Mouse (Mus musculus): ENCODE measurements around the gene Ccdc120.
"Not testable (repeated sequence)": the region's sequence is repeated elsewhere in the genome, so short reads cannot be mapped to it uniquely, and the experiment has no call there.

Ccdc120 gene

GRCm38 (mm10) chrX:7745429-7745828 is 5.3 kb downstream of the Ccdc120 start:
- no peak for DNase-seq

- DNase-seq, result no peak
Observed at GRCm38 (mm10) chrX:7744940-7745339, 5.8 kb downstream of the Ccdc120 start.

DNA sequence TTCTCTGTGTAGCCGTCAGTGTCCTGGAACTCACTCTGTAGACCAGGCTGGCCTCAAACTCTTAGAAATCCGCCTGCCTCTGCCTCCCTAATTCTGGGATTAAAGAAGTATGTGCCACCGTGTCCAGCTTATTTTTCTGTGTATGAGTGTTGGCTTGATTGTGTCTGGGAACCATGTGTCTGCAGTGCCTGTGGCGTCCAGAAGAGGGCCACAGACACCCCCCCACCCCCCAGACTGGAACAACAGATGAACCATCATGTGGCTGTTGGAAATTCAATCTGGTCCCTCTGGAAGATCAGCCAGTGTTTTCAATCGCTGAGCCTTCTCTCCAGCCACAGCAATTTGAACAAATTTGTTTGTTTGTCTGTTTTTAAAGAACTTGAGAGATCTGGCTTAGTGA is 7.2 kb downstream of the Ccdc120 start:
- DNase-seq, result no peak

DNA sequence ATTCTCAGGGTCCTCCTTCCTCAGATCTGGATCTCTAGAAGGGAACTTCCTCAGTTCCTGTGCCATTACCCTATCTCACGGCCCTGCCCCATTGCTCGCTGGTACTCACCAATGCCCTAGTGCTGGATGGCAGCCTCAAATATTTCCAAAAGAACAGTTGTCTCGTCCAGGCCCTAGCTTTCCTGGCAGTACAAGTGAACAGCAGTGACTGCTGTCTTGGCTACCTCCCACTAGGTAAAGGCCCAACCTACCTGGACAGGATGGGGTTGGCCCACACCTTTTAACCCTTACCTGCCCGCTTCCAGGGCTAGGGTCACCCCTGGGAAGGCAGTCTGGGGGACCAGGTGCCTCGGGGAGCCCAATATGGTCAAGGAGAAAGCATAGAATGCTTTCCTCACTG is 9.6 kb downstream of the Ccdc120 start:
- no peak for DNase-seq

GRCm38 (mm10) chrX:7740082-7740819 is 10.5 kb downstream of the Ccdc120 start:
- DNase-seq, result no peak

- peak; percentile 12 for DNase-seq
Observed at GRCm38 (mm10) chrX:7739336-7740081, 11.2 kb downstream of the Ccdc120 start.

- peak; percentile 52 for DNase-seq
Observed at GRCm38 (mm10) chrX:7733571-7734156, 17.0 kb downstream of the Ccdc120 start.

GRCm38 (mm10) chrX:7728922-7729265 is 21.8 kb downstream of the Ccdc120 start:
- no peak for DNase-seq

- DNase-seq, result peak; percentile 88
Observed at GRCm38 (mm10) chrX:7728215-7728921, 22.3 kb downstream of the Ccdc120 start, which contains the start of gene Praf2. Gene Praf2 (plus strand): TSS chrX:7728439.

- DNase-seq, result no peak
Observed at GRCm38 (mm10) chrX:7727176-7727575, 23.5 kb downstream of the Ccdc120 start.

DNA sequence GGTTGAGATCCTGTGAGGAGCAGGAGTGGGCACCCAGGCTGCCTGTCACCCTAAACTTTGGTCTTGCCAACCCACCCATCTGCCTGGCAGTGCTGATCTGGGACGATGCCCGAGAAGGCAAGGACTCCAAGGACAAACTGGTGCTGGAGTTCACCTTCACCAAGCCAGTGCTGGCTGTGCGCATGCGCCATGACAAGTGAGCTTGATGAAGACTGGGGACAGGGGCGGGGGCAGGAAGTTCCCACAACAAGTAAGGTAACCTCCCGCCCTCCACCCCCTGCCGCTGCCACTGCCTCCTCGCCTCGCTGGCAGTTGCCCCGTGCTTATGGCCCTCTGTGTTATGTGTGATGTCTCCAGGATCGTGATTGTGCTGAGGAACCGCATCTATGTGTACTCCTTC is 24.9 kb downstream of the Ccdc120 start:
- DNase-seq, result no peak

DNA sequence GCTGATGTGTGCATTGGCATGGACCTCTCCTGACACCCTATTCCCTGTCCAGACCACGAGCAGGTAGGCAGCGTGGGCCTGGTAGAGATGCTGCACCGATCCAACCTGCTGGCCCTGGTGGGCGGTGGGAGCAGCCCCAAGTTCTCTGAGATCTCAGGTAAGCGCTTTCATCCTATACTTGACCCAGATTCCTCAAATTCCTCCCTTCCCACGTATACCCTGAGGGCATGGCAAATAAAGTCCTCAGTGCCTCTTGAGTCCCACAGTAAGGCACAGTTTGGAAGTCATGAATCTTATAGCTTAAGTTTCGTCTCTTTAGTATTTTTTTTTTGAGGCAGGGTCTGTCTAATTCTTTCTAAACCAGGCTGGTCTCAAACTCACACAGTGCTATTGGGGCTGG is 26.6 kb downstream of the Ccdc120 start:
- DNase-seq, result no peak

- no peak for DNase-seq
Observed at GRCm38 (mm10) chrX:7722691-7723090, 28.0 kb downstream of the Ccdc120 start.

- DNase-seq, result no peak
Observed at GRCm38 (mm10) chrX:7722282-7722611, 28.5 kb downstream of the Ccdc120 start.

GRCm38 (mm10) chrX:7721514-7722281 is 29.0 kb downstream of the Ccdc120 start, which contains the start of gene Gm45208:
Gene Gm45208 (plus strand): TSS chrX:7722245.
- peak; percentile 70 for DNase-seq

DNA sequence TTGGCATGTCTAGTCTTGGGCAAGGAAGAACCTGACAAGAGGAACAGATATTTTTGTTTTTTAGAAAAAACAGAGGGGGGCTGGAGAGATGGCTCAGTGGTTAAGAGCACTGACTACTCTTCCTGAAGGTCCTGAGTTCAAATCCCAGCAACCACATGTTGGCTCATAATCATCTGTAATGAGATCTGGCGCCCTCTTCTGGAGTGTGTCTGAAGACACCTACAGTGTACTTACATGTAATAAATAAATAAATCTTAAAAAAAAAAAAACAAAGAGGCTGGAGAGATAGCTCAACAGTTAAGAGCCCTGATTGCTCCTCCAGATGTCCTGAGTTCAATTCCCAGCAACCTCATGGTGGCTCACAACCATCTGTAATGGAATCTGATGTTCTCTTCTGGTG is 34.6 kb downstream of the Ccdc120 start:
- not testable (repeated sequence) for DNase-seq

DNA sequence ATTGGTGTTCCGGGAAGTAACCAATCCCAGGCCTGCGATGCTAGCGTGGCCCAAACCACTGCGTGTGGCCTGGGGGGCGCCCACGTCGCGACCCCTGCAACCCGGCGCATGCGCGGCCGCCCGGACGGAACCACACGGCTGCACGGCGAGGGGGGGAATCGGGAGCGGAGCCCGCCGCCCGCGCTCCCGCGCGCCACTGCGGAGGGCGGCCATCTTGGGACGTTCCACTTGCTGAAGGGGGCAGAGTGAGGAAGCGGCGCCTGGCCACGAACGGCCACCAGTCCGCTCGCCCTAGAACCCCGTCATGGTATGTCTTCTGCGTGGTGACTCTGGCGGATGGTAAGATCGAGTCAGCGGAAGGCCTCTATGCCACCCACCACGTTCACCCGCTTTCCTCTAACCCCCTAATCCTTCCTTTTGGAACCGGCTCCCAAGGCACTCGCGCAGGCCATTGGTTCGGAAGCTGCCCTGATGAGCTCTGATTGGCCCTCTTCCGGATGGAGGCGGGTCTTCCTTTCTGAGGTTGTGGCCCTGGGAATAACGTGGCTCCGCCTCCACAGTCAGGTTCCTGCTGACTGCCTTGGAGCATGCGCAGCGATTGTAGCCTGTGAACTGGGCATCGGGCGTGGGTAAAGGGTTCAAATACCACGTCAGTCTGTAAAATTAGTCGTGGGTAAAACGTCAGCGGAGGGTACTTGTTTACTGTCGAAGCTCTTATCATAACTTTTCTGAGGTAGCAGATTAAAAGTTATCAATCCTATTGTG is 36.4 kb downstream of the Ccdc120 start, which contains the start of gene Wdr45:
Wdr45 (plus strand) TSS at position 199 of the 765 bp plus-strand sequence.
- DNase-seq, result peak; percentile 95

DNA sequence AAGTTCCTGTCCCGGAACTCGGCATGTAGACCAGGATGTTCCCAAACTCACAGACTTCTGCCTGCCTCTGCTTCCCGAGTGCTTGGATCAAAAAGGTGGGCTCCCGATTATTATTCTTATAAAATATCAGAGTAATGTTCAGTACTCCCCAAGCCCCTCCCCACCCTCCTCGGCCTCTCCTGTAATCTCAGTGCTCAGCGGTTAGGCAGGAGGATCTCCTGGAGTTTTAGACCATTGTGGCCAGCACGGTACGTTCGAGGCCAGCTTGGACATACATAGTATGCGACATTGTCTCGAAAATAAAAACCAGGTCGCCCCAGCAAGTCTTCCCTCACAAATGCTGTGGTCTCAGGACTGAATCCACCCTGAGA is 37.0 kb downstream of the Ccdc120 start:
- not testable (repeated sequence) for DNase-seq

DNA sequence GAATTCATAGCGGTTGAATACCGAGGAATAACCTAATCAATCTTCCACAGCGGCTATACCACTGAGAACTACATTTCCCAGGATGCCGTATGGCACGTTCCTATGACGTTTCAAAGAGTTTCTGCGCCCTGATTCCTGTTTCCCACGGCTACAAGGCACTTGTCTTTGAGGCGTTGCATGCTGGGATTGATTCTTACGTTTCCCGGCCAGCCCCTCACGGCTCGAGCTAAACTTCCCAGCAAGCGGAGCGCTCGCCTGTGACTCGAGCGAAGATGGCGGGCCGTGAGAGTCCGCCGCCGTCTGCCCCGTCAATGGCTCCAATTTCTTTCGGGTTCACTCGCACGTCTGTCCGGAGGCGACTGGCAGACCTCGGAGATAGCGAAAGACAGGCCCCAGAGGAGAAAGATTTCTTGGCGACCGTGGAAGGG is 53.7 kb downstream of the Ccdc120 start, which contains the start of gene Gpkow:
Gpkow (plus strand) TSS at position 178 of the 428 bp plus-strand sequence.
- DNase-seq, result peak; percentile 92

DNA sequence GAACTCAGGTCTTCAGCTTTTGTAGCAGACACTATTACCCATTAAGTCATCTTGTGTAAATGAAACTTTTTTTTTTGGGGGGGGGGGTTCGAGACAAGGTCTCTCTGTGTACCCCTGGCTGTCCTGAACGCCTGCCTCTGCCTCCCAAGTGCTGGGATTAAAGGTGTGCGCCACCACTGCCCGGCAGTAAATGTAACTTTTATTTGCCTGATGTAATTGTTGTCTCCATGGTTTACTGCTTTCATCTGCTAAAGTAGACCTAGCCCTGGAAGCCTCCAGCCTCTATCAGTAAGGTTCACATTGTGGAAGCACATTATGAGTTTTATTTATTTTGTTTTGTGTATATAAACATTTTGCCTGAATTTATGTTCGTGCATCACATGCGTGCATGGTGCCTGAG is 54.2 kb downstream of the Ccdc120 start:
- no peak for DNase-seq

- no peak for DNase-seq
Observed at GRCm38 (mm10) chrX:7692862-7693261, 57.8 kb downstream of the Ccdc120 start.

GRCm38 (mm10) chrX:7690486-7690885 is 60.2 kb downstream of the Ccdc120 start:
- DNase-seq, result no peak

Measured in right cerebral cortex, adult 18-20 months (tissue).